Mouse (Mus musculus) liver, adult (tissue): Measurements from ENCODE around the gene Sag.

Experiments
- GATA4 ChIP-seq: IDR thresholded peaks from 2 replicates; pipeline ENCODE4 v1.6.1; 2014; ENCODE audit warnings: mild to moderate bottlenecking, low read length; ENCODE audit not compliant: insufficient replicate concordance

Sag gene

DNA sequence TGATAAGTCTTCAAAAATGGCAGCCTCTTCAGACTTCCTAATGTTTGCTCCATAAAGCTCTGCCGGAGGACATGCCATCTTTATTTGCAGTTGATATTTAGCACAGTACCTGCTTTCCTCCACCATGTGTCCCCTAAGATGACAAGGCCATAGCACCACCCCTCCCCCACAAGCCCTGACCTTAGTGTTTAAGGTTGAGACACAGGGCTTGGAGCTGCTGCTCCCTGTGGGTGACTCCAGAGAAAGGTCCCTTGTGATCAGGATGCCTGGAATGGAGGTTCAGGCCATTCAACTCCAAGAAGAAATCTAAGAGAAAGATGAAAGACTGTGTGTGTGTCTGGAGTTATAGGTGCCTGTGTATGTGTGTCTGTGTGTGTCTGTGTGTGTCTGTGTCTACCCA lies 5.8 kb upstream of the Sag start:
- no peak for TF ChIP-seq GATA4

DNA sequence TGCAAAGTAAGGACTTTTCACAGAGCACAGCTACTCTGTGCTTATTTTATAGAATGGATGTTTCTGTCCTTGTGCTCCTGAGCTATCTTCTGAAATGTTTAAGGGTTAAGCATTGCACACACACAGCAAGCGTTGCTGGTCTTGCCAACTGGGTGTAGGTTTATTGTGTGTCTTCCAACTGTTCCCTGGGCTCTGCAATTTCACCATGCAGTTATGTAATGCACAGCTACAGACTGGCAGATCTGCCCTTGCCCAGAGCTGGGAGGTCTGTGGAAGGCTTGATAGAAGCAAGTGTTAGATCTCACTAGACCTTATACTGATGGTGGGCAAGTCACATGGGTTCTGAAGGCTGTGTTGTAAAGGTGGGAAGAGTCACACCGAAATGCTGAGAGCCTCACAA lies 5.2 kb upstream of the Sag start:
- no peak for TF ChIP-seq GATA4

DNA sequence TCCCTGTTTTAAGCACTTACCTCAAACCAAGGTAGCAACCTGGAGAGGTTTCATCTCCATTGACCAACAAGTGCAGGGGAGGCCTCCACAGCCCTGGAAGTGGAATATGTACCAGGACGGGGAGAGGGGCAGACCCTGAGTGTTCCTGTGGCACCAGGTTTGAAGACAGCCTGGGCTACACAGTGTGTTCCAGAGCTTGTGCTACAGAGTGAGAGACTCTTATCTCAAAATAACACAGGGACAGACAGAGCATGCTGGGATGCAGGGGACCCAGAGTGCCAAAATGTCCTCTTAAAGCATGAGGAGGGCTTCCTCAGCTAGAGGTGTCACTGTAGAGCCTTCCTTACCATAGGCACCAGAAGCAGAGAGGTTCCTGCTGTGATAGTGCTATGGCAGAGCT lies 4.3 kb downstream of the Sag start:
- no peak for TF ChIP-seq GATA4

- no peak for TF ChIP-seq GATA4
Observed at GRCm38 (mm10) chr1:87811391-87811790, 7.9 kb downstream of the Sag start.

DNA sequence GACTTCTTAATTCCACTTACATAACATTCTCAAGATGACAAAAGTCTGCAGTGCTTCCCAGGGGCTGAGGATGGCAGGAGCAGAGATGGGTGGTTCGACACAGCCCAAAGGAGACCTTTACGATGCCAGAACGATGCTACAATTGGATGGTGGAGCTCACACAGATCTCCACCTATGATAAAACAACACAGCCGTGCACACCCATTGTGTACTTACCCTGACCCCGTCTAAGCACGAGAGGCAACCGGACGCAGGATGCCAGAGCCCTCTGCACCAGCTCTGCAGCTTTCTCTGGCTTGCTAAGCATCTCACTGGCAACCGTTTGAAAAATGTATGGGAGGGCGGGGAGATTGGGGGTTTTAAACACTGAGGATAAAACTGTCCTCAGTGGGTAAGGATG lies 8.6 kb downstream of the Sag start:
- TF ChIP-seq GATA4: no peak

DNA sequence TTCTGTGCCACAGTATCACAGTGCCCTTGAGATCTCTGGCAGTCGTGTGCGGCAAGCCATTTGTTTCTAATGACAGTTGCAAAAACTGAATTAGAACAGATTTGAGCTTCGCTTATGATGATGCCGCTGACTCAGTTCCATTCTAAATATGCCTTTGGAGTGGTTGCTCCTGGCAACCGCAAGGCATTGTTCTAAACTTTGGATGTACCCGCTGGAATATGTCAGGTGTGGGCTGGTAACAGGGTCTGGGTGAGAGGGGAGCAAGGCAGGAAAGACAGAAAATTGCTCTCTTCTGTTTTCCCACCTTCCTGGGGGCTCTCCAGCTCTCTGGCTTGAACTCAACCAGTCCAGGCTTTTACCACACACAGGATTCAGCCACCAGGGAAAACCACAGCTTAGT lies 9.7 kb downstream of the Sag start:
- TF ChIP-seq GATA4: no peak

- TF ChIP-seq GATA4: no peak
Observed at GRCm38 (mm10) chr1:87813681-87814080, 10.2 kb downstream of the Sag start.

DNA sequence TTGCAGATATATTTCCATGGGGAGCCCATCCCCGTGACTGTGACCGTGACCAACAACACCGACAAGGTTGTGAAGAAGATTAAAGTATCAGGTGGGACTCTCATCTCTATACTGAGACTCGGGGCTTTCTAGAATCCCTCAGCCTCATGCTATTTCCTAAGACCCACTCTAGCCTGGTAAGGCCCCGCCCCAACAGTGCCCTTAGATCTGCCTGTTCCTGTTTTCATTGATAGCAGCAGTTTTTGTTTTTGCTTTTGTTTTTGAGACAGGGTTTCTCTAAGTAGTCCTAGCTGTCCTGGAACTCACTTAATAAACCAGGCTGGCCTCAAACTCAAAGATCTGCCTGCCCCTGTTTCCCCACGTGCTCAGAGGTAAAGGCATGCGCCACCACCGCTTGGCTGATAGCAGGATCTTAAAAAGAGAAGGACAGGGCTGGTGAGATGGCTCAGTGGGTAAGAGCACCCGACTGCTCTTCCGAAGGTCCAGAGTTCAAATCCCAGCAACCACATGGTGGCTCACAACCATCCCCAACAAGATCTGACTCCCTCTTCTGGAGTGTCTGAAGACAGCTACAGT lies 21.0 kb downstream of the Sag start:
- no peak for TF ChIP-seq GATA4

GRCm38 (mm10) chr1:87825281-87825680 lies 21.8 kb downstream of the Sag start:
- no peak for TF ChIP-seq GATA4

DNA sequence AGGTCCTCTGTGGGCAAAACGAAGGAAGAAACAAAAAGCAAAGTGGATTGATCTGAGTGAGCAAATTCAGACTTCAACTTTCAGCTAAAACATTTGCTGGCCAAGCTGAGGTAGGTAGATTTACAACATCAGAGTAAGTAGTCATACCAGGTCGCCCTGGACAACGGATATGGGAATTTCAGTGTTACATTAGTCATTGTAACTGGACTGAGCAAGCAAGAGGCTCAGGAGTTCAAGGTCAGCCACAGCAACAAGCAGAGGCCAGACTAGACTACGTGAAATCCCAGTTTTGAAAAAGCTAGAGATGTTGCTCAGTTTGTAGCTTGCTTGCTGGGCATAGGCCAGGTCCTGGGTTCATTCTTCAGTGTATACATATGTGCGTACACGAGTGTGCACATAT lies 22.5 kb downstream of the Sag start:
- TF ChIP-seq GATA4: no peak

GRCm38 (mm10) chr1:87826474-87826873 lies 23.0 kb downstream of the Sag start:
- TF ChIP-seq GATA4: peak; percentile 51; the same call in 1 of the 2 replicates

- TF ChIP-seq GATA4: no peak
Observed at GRCm38 (mm10) chr1:87828185-87828584, 24.7 kb downstream of the Sag start.

- TF ChIP-seq GATA4: no peak
Observed at GRCm38 (mm10) chr1:87828926-87829580, 25.6 kb downstream of the Sag start.

- TF ChIP-seq GATA4: no peak
Observed at GRCm38 (mm10) chr1:87829621-87830211, 26.2 kb downstream of the Sag start.

DNA sequence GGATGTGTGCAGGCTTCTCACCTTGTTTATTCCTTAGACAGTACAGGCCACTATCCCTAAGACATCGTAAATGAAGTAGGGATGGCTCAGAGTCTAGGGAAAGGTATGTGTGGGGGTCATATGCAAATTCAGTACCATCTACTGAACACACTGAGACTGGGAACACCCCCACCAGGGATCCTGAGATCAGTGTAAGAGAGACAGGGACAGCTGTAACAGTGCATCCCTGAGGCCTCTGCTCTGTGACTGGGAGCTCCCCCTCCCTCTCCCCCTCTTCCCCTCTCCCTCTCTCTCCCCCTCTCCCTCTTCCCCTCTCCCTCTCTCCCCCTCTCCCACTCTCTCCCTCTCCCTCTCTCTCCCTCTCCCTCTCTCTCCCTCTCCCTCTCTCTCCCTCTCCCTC lies 33.0 kb downstream of the Sag start:
- TF ChIP-seq GATA4: no peak

GRCm38 (mm10) chr1:87837018-87837417 lies 33.5 kb downstream of the Sag start:
- TF ChIP-seq GATA4: no peak
